Mouse (Mus musculus): ENCODE results near the gene Rsl24d1.

DNA sequence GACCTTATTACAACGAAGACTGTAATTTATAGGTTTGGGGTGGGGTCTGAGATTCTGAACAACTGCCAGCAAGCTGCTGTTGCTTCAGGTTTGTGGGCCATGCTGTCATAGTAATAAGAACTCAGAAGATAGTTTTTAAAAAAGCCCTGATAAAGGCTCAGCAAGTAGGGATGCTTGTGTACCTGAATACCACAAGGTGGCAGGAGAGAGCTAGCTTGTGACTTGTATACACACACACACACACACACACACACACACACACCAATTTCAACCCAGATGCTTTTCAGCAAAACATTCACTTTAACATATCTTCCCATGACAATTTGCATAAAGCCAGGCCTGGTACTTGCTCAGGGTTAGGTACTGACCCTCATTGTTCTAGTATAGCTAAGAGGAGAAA lies 46.0 kb downstream of the Rsl24d1 start:
- TF ChIP-seq GATA1 (IDR thresholded peaks at IDR 0.05; ENCODE audit: borderline replicate concordance, low read length) (no peak), FLI1 (IDR thresholded peaks at IDR 0.05; ENCODE audit: low read length) (no peak)
